Mouse (Mus musculus) cortical plate, adult 2 months (tissue): Measurements from ENCODE around the gene Phf1.

Source experiments
- CTCF ChIP-seq: fragments of 200-500 bp; IDR thresholded peaks from 2 replicates; pipeline ENCODE4 v1.5.1; 2011; ENCODE audit warnings: mild to moderate bottlenecking, control low read depth, low read length; ENCODE audit not compliant: insufficient read depth; ENCODE audit errors: extremely low read depth
- POLR2A ChIP-seq: fragments of 200-500 bp; IDR thresholded peaks from 2 replicates; pipeline ENCODE4 v1.6.1; 2011; ENCODE audit warnings: mild to moderate bottlenecking, low read length, control low read depth; ENCODE audit not compliant: insufficient read depth; ENCODE audit errors: extremely low read depth

- TF ChIP-seq CTCF (peak; percentile 19; the same call in 1 of the 2 replicates), POLR2A (no peak)
These were observed 28.5 kb upstream of the Phf1 start for GRCm38 (mm10) chr17:26904320-26904719.
